Mouse (Mus musculus) heart, postnatal 0 days (tissue): ENCODE measurements around the gene Sez6.

Experiments
- CTCF ChIP-seq: IDR thresholded peaks from 2 replicates; pipeline ENCODE4 v1.5.1; 2016; ENCODE audit warnings: antibody characterized with exemption, control low read depth, low read depth
- EP300 ChIP-seq: IDR thresholded peaks from 2 replicates; pipeline ENCODE4 v1.6.1; 2016; ENCODE audit warnings: antibody characterized with exemption, low read depth

GRCm38 (mm10) chr11:77995556-77995955, 65.0 kb downstream of the Sez6 start:
- TF ChIP-seq CTCF (no peak), EP300 (no peak)
